Mouse (Mus musculus) limb, embryonic 14.5 days (tissue): Measurements from ENCODE around the gene Aatk. TPM values are rescaled to one million over a fixed set of nuclear protein-coding genes. Genes with fewer than 3 reads are reported as not detected.

Source experiments
- ATAC-seq: fragments of 200-750 bp; cut with Nextera tagmentation; 2 replicates; pipeline ENCODE4 v1.8.0; 2017; ENCODE audit warnings: low read depth, moderate number of reproducible peaks, moderate TSS enrichment; ENCODE audit not compliant: low FRiP score
- DNase-seq: peaks from one replicate; pipeline ENCODE4 v3.0.0-alpha.2; 2015; ENCODE audit warnings: low spot score
- H3K27ac ChIP-seq: fragments of 300-500 bp; sonication (generic); replicated peaks from 2 replicates; pipeline ENCODE4 v1.5.1; 2014; ENCODE audit warnings: low read depth, mild to moderate bottlenecking, low read length, moderate library complexity, mixed read lengths
- H3K27me3 ChIP-seq: fragments of 300-500 bp; sonication (generic); 2 replicates; pipeline ENCODE4 v1.6.1; 2014; ENCODE audit warnings: low read length, mixed read lengths; ENCODE audit not compliant: control insufficient read depth, insufficient read depth
- H3K36me3 ChIP-seq: fragments of 300-500 bp; sonication (generic); 2 replicates; pipeline ENCODE4 v1.6.1; 2014; ENCODE audit warnings: mild to moderate bottlenecking, low read length, moderate library complexity, mixed read lengths; ENCODE audit not compliant: control insufficient read depth, insufficient read depth
- H3K4me1 ChIP-seq: fragments of 300-500 bp; sonication (generic); 2 replicates; pipeline ENCODE4 v1.6.1; 2014; ENCODE audit warnings: antibody characterized with exemption, low read length, mixed read lengths; ENCODE audit not compliant: control insufficient read depth, insufficient read depth
- H3K4me2 ChIP-seq: fragments of 300-500 bp; sonication (generic); replicated peaks from 2 replicates; pipeline ENCODE4 v1.6.1; 2014; ENCODE audit warnings: low read depth, mild to moderate bottlenecking, low read length, moderate library complexity; ENCODE audit not compliant: severe bottlenecking
- H3K4me3 ChIP-seq: fragments of 300-500 bp; sonication (generic); replicated peaks from 2 replicates; pipeline ENCODE4 v1.5.1; 2014; ENCODE audit warnings: low read length
- H3K9ac ChIP-seq: fragments of 300-500 bp; sonication (generic); 2 replicates; pipeline ENCODE4 v1.6.1; 2014; ENCODE audit warnings: mild to moderate bottlenecking, low read depth, low read length, moderate library complexity; ENCODE audit not compliant: severe bottlenecking
- H3K9me3 ChIP-seq: fragments of 300-500 bp; sonication (generic); 2 replicates; pipeline ENCODE4 v1.6.1; 2016; ENCODE audit warnings: low read length; ENCODE audit not compliant: control insufficient read depth
- POLR2A ChIP-seq: fragments of 200-500 bp; IDR thresholded peaks from 2 replicates; pipeline ENCODE4 v1.8.0; 2012; ENCODE audit warnings: inconsistent platforms, mild to moderate bottlenecking, moderate library complexity, borderline replicate concordance; ENCODE audit not compliant: insufficient read depth, insufficient read length; ENCODE audit errors: extremely low read depth
- WGBS: fragments of 180-500 bp; shearing (Covaris S2); extraction: QIAGEN DNeasy Blood & Tissue Kit; methylation state at CpG from one replicate; pipeline ENCODE4 v1.1.7; 2014; 5-methylcytosine and 5-hydroxymethylcytosine counted together
- polyA plus RNA-seq, 2 experiments: library from polyadenylated mRNA; depleted of rRNA in 1 of 2; stranded (reverse) in 1 of 2; unstranded in 1 of 2; fragments of >200 nt; fragmentation: Nextera tagmentation in 1 of 2; extraction: Ambion mirVana in 1 of 2; gene quantifications; 2 replicates each; pipeline versions ENCODE4 v1.2.1 to v1.2.3; 2012 to 2014

Aatk gene
- polyA plus RNA-seq, 2 experiments = 5.9 to 14.8 TPM

- no peaks in the 10 kb centered on the region for H3K27me3 ChIP-seq
- no peak overlapping the region for H3K4me2 ChIP-seq
- H3K27ac ChIP-seq = no peak overlapping the region
- no peak for TF ChIP-seq POLR2A
- H3K9ac ChIP-seq = no peak overlapping the region
- no peaks in the 10 kb centered on the region for H3K36me3 ChIP-seq
- H3K4me1 ChIP-seq = no peaks in the 10 kb centered on the region
- DNase-seq (no peak), ATAC-seq (no peak)
- no peaks in the 10 kb centered on the region for H3K9me3 ChIP-seq
- 51% methylated on average over 4 of the region's 4 CpGs for WGBS
- H3K4me3 ChIP-seq = no peak overlapping the region
Observed at GRCm38 (mm10) chr11:120039581-120039980, 7.4 kb downstream of the Aatk start.

- ATAC-seq = no peak
- no peaks in the 10 kb centered on the region for H3K4me1 ChIP-seq
- no peak overlapping the region for H3K9ac ChIP-seq
- H3K4me3 ChIP-seq = no peak overlapping the region
- no peaks in the 10 kb centered on the region for H3K9me3 ChIP-seq
- H3K27me3 ChIP-seq = no peaks in the 10 kb centered on the region
- no peaks in the 10 kb centered on the region for H3K36me3 ChIP-seq
- no peak for TF ChIP-seq POLR2A
- H3K27ac ChIP-seq = no peak overlapping the region
- no peak overlapping the region for H3K4me2 ChIP-seq
- 70% methylated on average over 5 of the region's 5 CpGs for WGBS
- no peak for DNase-seq
Observed at GRCm38 (mm10) chr11:120034762-120035161, 12.2 kb downstream of the Aatk start.

GRCm38 (mm10) chr11:120034306-120034705 lies 12.7 kb downstream of the Aatk start:
- no peak for TF ChIP-seq POLR2A
- Histone ChIP-seq H3K27me3 (no peaks in the 10 kb centered on the region), H3K4me1 (no peaks in the 10 kb centered on the region), H3K4me3 (no peak overlapping the region), H3K27ac (no peak overlapping the region), H3K9me3 (no peaks in the 10 kb centered on the region), H3K9ac (no peak overlapping the region), H3K4me2 (no peak overlapping the region), H3K36me3 (no peaks in the 10 kb centered on the region)
- 25% methylated on average over 3 of the region's 3 CpGs for WGBS
- ATAC-seq = no peak
- no peak for DNase-seq

- Histone ChIP-seq H3K27ac (no peak overlapping the region), H3K4me1 (no peaks in the 10 kb centered on the region), H3K4me2 (no peak overlapping the region), H3K4me3 (no peak overlapping the region), H3K9ac (no peak overlapping the region), H3K36me3 (no peaks in the 10 kb centered on the region), H3K9me3 (no peaks in the 10 kb centered on the region), H3K27me3 (no peaks in the 10 kb centered on the region)
- WGBS = 72% methylated on average over 3 of the region's 3 CpGs
- ATAC-seq (no peak), DNase-seq (no peak)
- no peak for TF ChIP-seq POLR2A
Observed at GRCm38 (mm10) chr11:120033473-120033872, 13.5 kb downstream of the Aatk start.

- H3K9me3 ChIP-seq = no peaks in the 10 kb centered on the region
- DNase-seq (no peak), ATAC-seq (no peak)
- no peak overlapping the region for H3K27ac ChIP-seq
- H3K9ac ChIP-seq = no peak overlapping the region
- TF ChIP-seq POLR2A = no peak
- no peaks in the 10 kb centered on the region for H3K4me1 ChIP-seq
- no peak overlapping the region for H3K4me2 ChIP-seq
- H3K36me3 ChIP-seq = no peaks in the 10 kb centered on the region
- no peaks in the 10 kb centered on the region for H3K27me3 ChIP-seq
- H3K4me3 ChIP-seq = no peak overlapping the region
- 47% methylated on average over 8 of the region's 8 CpGs for WGBS
Observed at GRCm38 (mm10) chr11:120032052-120032451, 14.9 kb downstream of the Aatk start.
